Mouse (Mus musculus): ENCODE results near the gene Adra2c.

GRCm38 (mm10) chr5:35244204-35244603, 33.9 kb upstream of the Adra2c start:
- TF ChIP-seq CTCF (IDR thresholded peaks at IDR 0.05; ENCODE audit: control insufficient read depth, insufficient read depth, insufficient replicate concordance, low read depth, low read length) (no peak), POLR2A (IDR thresholded peaks at IDR 0.05; ENCODE audit: control insufficient read depth, low read depth, low read length) (no peak)

All from testis, adult 2 months (tissue).